Mouse (Mus musculus) regulatory T cell (primary cell): ENCODE measurements around the gene Carmil3.

ENCODE experiments used
- in situ Hi-C: fragments of 300-600 bp; cut with MboI, MseI; formaldehyde crosslinking; loops from one replicate; pipeline ENCODE4 v1.15.1; 2025; ENCODE audit warnings: high pct_unique_total_duplicates

Gene Carmil3

GRCm38 (mm10) chr14:55495509-55496240, 5.2 kb downstream of the Carmil3 start:
- in situ Hi-C loops = loop anchor here (5.0 kb wide), 1 partner anchor 37 kb away; no protein-coding TSS in a partner anchor

- in situ Hi-C loops = loop anchor here (5.0 kb wide), 1 partner anchor 35 kb away; no protein-coding TSS in a partner anchor
Observed at GRCm38 (mm10) chr14:55496761-55497448, 6.5 kb downstream of the Carmil3 start.

GRCm38 (mm10) chr14:55497449-55497821, 7.0 kb downstream of the Carmil3 start:
- in situ Hi-C loops = loop anchor here (5.0 kb wide), 1 partner anchor 35 kb away; no protein-coding TSS in a partner anchor

- in situ Hi-C loops = no loop called here
Observed at GRCm38 (mm10) chr14:55505612-55506011, 15.2 kb downstream of the Carmil3 start.

GRCm38 (mm10) chr14:55507801-55508200, 17.4 kb downstream of the Carmil3 start:
- in situ Hi-C loops = no loop called here

- in situ Hi-C loops = no loop called here
Observed at GRCm38 (mm10) chr14:55509540-55509939, 19.1 kb downstream of the Carmil3 start.

GRCm38 (mm10) chr14:55510125-55510731, 19.8 kb downstream of the Carmil3 start, which contains the start of gene Cpne6:
TSS of gene Cpne6 (plus strand) at chr14:55510445.
- in situ Hi-C loops = no loop called here

- in situ Hi-C loops = no loop called here
Observed at GRCm38 (mm10) chr14:55511037-55511436, 20.6 kb downstream of the Carmil3 start.

- in situ Hi-C loops = no loop called here
Observed at GRCm38 (mm10) chr14:55513927-55514326, 23.5 kb downstream of the Carmil3 start.

GRCm38 (mm10) chr14:55515846-55516245, 25.4 kb downstream of the Carmil3 start:
- in situ Hi-C loops = no loop called here

- in situ Hi-C loops = no loop called here
Observed at GRCm38 (mm10) chr14:55518897-55519296, 28.4 kb downstream of the Carmil3 start.

GRCm38 (mm10) chr14:55519604-55520003, 29.2 kb downstream of the Carmil3 start:
- in situ Hi-C loops = no loop called here

GRCm38 (mm10) chr14:55520451-55521361, 30.3 kb downstream of the Carmil3 start:
- in situ Hi-C loops = no loop called here

GRCm38 (mm10) chr14:55524062-55524461, 33.6 kb downstream of the Carmil3 start:
- in situ Hi-C loops = no loop called here

GRCm38 (mm10) chr14:55524785-55525184, 34.3 kb downstream of the Carmil3 start, which contains the start of gene Nrl:
TSS of gene Nrl (minus strand) at chr14:55524981.
- in situ Hi-C loops = no loop called here

GRCm38 (mm10) chr14:55526674-55527073, 36.2 kb downstream of the Carmil3 start:
- in situ Hi-C loops = no loop called here

- in situ Hi-C loops = no loop called here
Observed at GRCm38 (mm10) chr14:55527940-55528339, 37.5 kb downstream of the Carmil3 start.

- in situ Hi-C loops = no loop called here
Observed at GRCm38 (mm10) chr14:55536116-55536745, 45.8 kb downstream of the Carmil3 start.

- in situ Hi-C loops = no loop called here
Observed at GRCm38 (mm10) chr14:55540067-55540786, 49.8 kb downstream of the Carmil3 start, which contains the start of gene Pck2. TSS of gene Pck2 (plus strand) at chr14:55540266.

GRCm38 (mm10) chr14:55540787-55541321, 50.4 kb downstream of the Carmil3 start:
- in situ Hi-C loops = no loop called here
